Mouse (Mus musculus): ENCODE results near the gene Plod1.

GRCm38 (mm10) chr4:147879865-147880264, 56.7 kb downstream of the Plod1 start:
- TF ChIP-seq CTCF (IDR thresholded peaks at IDR 0.05; ENCODE audit: control insufficient read depth, insufficient read depth, insufficient replicate concordance, low read depth, low read length) (no peak), POLR2A (IDR thresholded peaks at IDR 0.05; ENCODE audit: control insufficient read depth, low read depth, low read length) (no peak)

Data from testis, adult 2 months (tissue).